Comparison of ENCODE assay signal across 13 mouse cellular contexts in the genomic region with DNA sequence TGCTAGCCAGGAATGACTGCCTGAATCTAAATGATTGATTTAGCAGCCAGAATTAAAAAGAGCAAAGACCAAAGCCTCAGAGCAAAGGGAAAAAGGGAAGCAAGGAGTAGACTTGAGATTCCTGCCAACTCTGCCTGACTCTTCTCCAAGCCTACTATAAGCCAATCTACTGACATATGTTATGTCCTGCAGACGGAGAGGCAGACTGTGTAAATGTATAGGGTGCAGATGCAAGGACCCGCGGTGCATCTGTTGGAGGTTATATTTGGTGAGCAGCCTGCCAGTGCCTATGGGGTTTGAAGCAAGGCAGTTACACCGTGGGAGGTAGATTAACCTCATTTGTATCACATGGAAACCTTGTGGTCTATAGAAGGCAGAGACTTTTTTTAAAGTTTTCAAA.
A peak's percentile ranks its signal among the peaks of the same experiment; 100 is the strongest.
DNase-seq lines count a peak whose midpoint lies in the region; ATAC-seq lines count a peak whose summit lies in the region.
"Had no signal": no experiment of that assay in that cellular context is flagged by ENCODE, and none has a peak within 500 bp of the region (broad histone marks: within the 10 kb centered on the region; RNA-seq: fewer than 3 reads in every experiment).

No protein-coding gene starts in this region.

- H3K4me3 ChIP-seq in hindbrain, embryonic 14.5 days (replicated peaks; ENCODE audit: low read length), result no peak overlapping the region
- no peak overlapping the region for H3K4me3 ChIP-seq in hindbrain, embryonic 13.5 days
- H3K4me3 ChIP-seq in forebrain, embryonic 16.5 days (replicated peaks; ENCODE audit: low read length), result no peak overlapping the region
- H3K4me3 ChIP-seq: midbrain, embryonic 10.5 days; neural tube, embryonic 13.5 days had no signal

- no peak for DNase-seq in hindbrain, embryonic 14.5 days (ENCODE audit: low spot score)
- DNase-seq in brain, embryonic 18.5 days (ENCODE audit: low read depth, low spot score), result peak; percentile 26
- DNase-seq in left cerebral cortex, postnatal 36 days (ENCODE audit: low spot score in 2 of 2), result peak; percentile 28 to 45
- DNase-seq in spleen, postnatal 14 days (ENCODE audit: low spot score in 2 of 2), result no peak
- DNase-seq: heart, adult 18-20 months; kidney, postnatal 10 days; lung, embryonic 14.5 days had no signal

- 72% methylated on average over 4 of the region's 4 CpGs for WGBS in hindbrain, embryonic 14.5 days
- 76% methylated on average over 4 of the region's 4 CpGs for WGBS in hindbrain, embryonic 13.5 days
- WGBS in forebrain, embryonic 16.5 days, result 62% methylated on average over 4 of the region's 4 CpGs

- no peaks in the 10 kb centered on the region for H3K36me3 ChIP-seq in hindbrain, embryonic 14.5 days (replicated peaks; ENCODE audit: control insufficient read depth, insufficient read depth)
- no peaks in the 10 kb centered on the region for H3K36me3 ChIP-seq in hindbrain, embryonic 13.5 days
- H3K36me3 ChIP-seq in forebrain, embryonic 16.5 days (ENCODE audit: control insufficient read depth, insufficient read depth), result no peaks in the 10 kb centered on the region
- H3K36me3 ChIP-seq: midbrain, embryonic 10.5 days; neural tube, embryonic 13.5 days had no signal

- H3K4me1 ChIP-seq in hindbrain, embryonic 14.5 days (replicated peaks; ENCODE audit: control insufficient read depth, insufficient read depth, low read length), result no peaks in the 10 kb centered on the region
- no peaks in the 10 kb centered on the region for H3K4me1 ChIP-seq in hindbrain, embryonic 13.5 days (replicated peaks)
- peaks cover 7% of the 10 kb centered on the region; the same call in 1 of the 2 replicates for H3K4me1 ChIP-seq in forebrain, embryonic 16.5 days (replicated peaks; ENCODE audit: control insufficient read depth, insufficient read depth, low read length)
- H3K4me1 ChIP-seq: midbrain, embryonic 10.5 days; neural tube, embryonic 13.5 days had no signal

- no peaks in the 10 kb centered on the region for H3K9me3 ChIP-seq in hindbrain, embryonic 14.5 days (ENCODE audit: control insufficient read depth, low read length)
- no peaks in the 10 kb centered on the region for H3K9me3 ChIP-seq in hindbrain, embryonic 13.5 days
- H3K9me3 ChIP-seq in forebrain, embryonic 16.5 days (ENCODE audit: control insufficient read depth, low read length), result no peaks in the 10 kb centered on the region
- H3K9me3 ChIP-seq: midbrain, embryonic 10.5 days; neural tube, embryonic 13.5 days had no signal

- H3K27ac ChIP-seq in hindbrain, embryonic 14.5 days, result no peak overlapping the region
- no peak overlapping the region for H3K27ac ChIP-seq in hindbrain, embryonic 13.5 days
- H3K27ac ChIP-seq in forebrain, embryonic 16.5 days (ENCODE audit: low read length), result no peak overlapping the region; the same call in 1 of the 2 replicates
- H3K27ac ChIP-seq: midbrain, embryonic 10.5 days; neural tube, embryonic 13.5 days had no signal

- no peak overlapping the region for H3K4me2 ChIP-seq in hindbrain, embryonic 14.5 days (replicated peaks)
- H3K4me2 ChIP-seq in hindbrain, embryonic 13.5 days, result no peak overlapping the region
- H3K4me2 ChIP-seq in forebrain, embryonic 16.5 days (ENCODE audit: low read length), result no peak overlapping the region
- H3K4me2 ChIP-seq: lung, embryonic 14.5 days; neural tube, embryonic 13.5 days had no signal

- H3K9ac ChIP-seq in hindbrain, embryonic 14.5 days, result no peak overlapping the region
- no peak overlapping the region for H3K9ac ChIP-seq in hindbrain, embryonic 13.5 days
- no peak overlapping the region for H3K9ac ChIP-seq in forebrain, embryonic 16.5 days (replicated peaks; ENCODE audit: low read depth, low read length)
- H3K9ac ChIP-seq: lung, embryonic 14.5 days; neural tube, embryonic 13.5 days had no signal

- no peaks in the 10 kb centered on the region for H3K27me3 ChIP-seq in hindbrain, embryonic 14.5 days (ENCODE audit: control insufficient read depth, insufficient read depth, low read length)
- no peaks in the 10 kb centered on the region for H3K27me3 ChIP-seq in hindbrain, embryonic 13.5 days
- H3K27me3 ChIP-seq in forebrain, embryonic 16.5 days (replicated peaks; ENCODE audit: control insufficient read depth, insufficient read depth, low read length), result no peaks in the 10 kb centered on the region
- H3K27me3 ChIP-seq: neural tube, embryonic 13.5 days had no signal

- intact Hi-C loops in left cerebral cortex, postnatal 36 days (cut with DNase I), result no loop called here

- ATAC-seq in hindbrain, embryonic 14.5 days (ENCODE audit: low FRiP score), result 0 out of 2 replicates have a peak, but pooled peaks have one; percentile 46
- ATAC-seq in hindbrain, embryonic 13.5 days (ENCODE audit: low FRiP score), result no peak
- ATAC-seq in forebrain, embryonic 16.5 days, result peak; percentile 75
- ATAC-seq in granulocyte monocyte progenitor cell, adult 5-6 weeks (replicated peaks; ENCODE audit: poor library complexity, severe bottlenecking), result no peak
- no peak for ATAC-seq in monocyte, adult 5-6 weeks (replicated peaks; ENCODE audit: insufficient number of reproducible peaks, low FRiP score, low TSS enrichment, poor library complexity, severe bottlenecking)

Comparison
In these comparisons a context has a peak if more than half of its experiments do, and no peak if none do; other contexts are left out.
1. ATAC-seq: peak in hindbrain, embryonic 14.5 days (single experiment) and forebrain, embryonic 16.5 days (single experiment); none in hindbrain, embryonic 13.5 days (single experiment), granulocyte monocyte progenitor cell, adult 5-6 weeks (single experiment) and monocyte, adult 5-6 weeks (single experiment).
2. DNase-seq: peak in brain, embryonic 18.5 days (single experiment) and left cerebral cortex, postnatal 36 days (2 of 2); none in hindbrain, embryonic 14.5 days (single experiment) and spleen, postnatal 14 days (0 of 2).